Mouse (Mus musculus) spleen, adult 2 months (tissue): ENCODE measurements around the gene Txnl4b. TPM values are rescaled to one million over a fixed set of nuclear protein-coding genes. Genes with fewer than 3 reads are reported as not detected.

ENCODE experiments used
- DNase-seq, 2 experiments: peaks; one replicate each; pipeline versions ENCODE4 v3.0.0 to v3.0.0-alpha.2; 2012 to 2021; ENCODE audit warnings: low spot score in 2 of 2, low read depth in 1 of 2
- H3K27ac ChIP-seq: fragments of 200-500 bp; 2 replicates; pipeline ENCODE4 v1.5.1; 2012; ENCODE audit warnings: low read length, inconsistent platforms; ENCODE audit not compliant: insufficient read depth
- H3K27me3 ChIP-seq: fragments of 200-500 bp; 2 replicates; pipeline ENCODE4 v1.6.1; 2012; ENCODE audit warnings: mild to moderate bottlenecking, moderate library complexity, low read length, inconsistent platforms; ENCODE audit not compliant: control insufficient read depth, insufficient read depth
- H3K36me3 ChIP-seq: fragments of 200-500 bp; 2 replicates; pipeline ENCODE4 v1.6.1; 2012; ENCODE audit warnings: mild to moderate bottlenecking, low read length, inconsistent platforms; ENCODE audit not compliant: control insufficient read depth, insufficient read depth
- H3K4me1 ChIP-seq: fragments of 200-500 bp; 2 replicates; pipeline ENCODE4 v1.6.1; 2011; ENCODE audit warnings: inconsistent platforms; ENCODE audit not compliant: control insufficient read depth, insufficient read depth, insufficient read length
- H3K4me3 ChIP-seq: fragments of 200-500 bp; 2 replicates; pipeline ENCODE4 v1.5.1; 2011; ENCODE audit warnings: mild to moderate bottlenecking, inconsistent platforms; ENCODE audit not compliant: insufficient read depth, insufficient read length; ENCODE audit errors: extremely low read depth
- CTCF ChIP-seq: fragments of 200-500 bp; IDR thresholded peaks from 2 replicates; pipeline ENCODE4 v1.5.1; 2011; ENCODE audit warnings: mild to moderate bottlenecking, inconsistent platforms; ENCODE audit not compliant: insufficient read depth, insufficient read length, insufficient replicate concordance; ENCODE audit errors: extremely low read depth
- POLR2A ChIP-seq: fragments of 200-500 bp; IDR thresholded peaks from 2 replicates; pipeline ENCODE4 v1.6.1; 2011; ENCODE audit warnings: low read depth, low read length, inconsistent platforms
- WGBS: fragments of 180-500 bp; shearing (Covaris S2); methylation state at CpG from one replicate; pipeline ENCODE4 v1.1.7; 2018; 5-methylcytosine and 5-hydroxymethylcytosine counted together
- polyA plus RNA-seq: library from polyadenylated mRNA; depleted of rRNA; stranded (reverse); fragments of >200 nt; gene quantifications from 2 replicates; pipeline ENCODE4 v1.2.3, GENCODE M21; 2012; rRNA removed

Txnl4b gene
- polyA plus RNA-seq, 1 experiment = 2.6 TPM

DNA sequence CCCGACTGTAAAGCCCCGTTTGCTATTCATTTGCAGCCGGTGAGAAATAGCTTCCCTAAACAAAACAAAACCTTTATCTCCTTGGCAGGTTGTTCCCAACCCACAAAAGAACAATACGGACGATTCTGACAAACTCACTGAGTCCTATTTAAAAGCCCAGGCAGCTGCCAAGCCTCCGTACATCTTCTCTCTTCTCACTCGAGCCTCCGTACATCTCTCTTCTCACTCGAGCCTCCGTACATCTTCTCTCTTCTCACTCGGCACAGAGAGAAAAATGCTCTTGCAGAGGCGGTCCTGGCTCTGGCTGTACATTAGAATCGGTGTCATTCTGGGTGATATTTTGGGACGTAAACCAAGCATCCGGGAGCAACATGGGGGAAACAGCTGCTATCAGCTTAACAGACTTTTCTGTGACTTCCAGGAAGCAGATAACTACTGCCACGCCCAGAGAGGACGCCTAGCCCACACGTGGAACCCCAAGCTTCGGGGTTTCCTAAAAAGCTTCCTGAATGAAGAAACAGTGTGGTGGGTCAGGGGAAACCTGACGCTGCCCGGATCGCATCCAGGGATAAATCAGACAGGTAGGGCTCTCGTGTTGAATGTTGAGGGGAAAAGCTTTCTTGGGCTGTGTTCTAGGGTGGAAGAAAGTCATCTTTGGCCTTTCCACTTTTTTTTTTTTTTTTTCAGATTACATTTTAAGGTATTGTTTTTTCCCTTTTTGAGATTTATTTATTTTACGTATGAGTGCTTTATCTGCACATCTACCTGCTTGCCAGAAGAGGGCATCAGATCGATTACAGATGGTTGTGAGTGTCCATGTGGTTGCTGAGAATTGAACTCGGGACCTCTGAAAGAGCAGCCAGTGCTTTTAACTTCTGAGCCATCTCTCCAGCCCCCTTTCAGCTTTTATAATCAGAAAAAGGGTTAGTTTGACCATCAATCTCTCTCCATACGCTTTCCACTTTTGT lies 48.8 kb downstream of the Txnl4b start, which contains the start of gene Pkd1l3:
Gene Pkd1l3 (plus strand): TSS at position 275 of the 968 bp plus-strand sequence.
- peak within 1 kb of the TSS; percentile 63 for H3K4me3 ChIP-seq

DNA sequence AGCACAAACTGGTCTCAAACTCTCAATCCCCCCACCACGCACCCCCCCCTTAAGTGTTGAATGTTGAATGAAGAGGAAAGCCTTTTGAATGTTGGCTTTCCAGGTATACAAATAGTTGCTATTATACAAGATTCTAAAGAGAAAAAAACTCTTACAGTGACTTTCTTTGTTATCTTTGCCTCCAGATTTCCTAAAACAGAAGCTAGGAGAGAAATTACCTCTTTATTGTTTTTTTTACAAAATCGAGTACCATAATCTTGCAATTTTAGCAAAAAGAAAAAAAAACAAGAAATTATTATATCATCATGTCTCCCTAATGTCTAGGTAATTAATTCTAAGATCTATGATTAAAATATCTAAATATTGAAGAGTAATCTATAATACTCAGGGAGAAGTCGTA lies 49.9 kb downstream of the Txnl4b start:
- no peak for TF ChIP-seq CTCF
- no peak for TF ChIP-seq POLR2A
- 80% methylated on average over 3 of the region's 3 CpGs for WGBS
- Histone ChIP-seq H3K27me3 (no peaks in the 10 kb centered on the region), H3K4me3 (no peak overlapping the region), H3K4me1 (no peaks in the 10 kb centered on the region), H3K27ac (no peak overlapping the region), H3K36me3 (no peaks in the 10 kb centered on the region)
- DNase-seq = no peak

More for the DNA sequence above, 48.8 kb downstream of the Txnl4b start, which contains the start of gene Pkd1l3:
- H3K4me1 ChIP-seq = no peaks in the 10 kb centered on the region
- TF ChIP-seq POLR2A (no peak), CTCF (no peak)
- 23% methylated on average over 27 of the region's 27 CpGs for WGBS
- no peak for DNase-seq
- no peaks in the 10 kb centered on the region for H3K27me3 ChIP-seq
- no peaks in the 10 kb centered on the region for H3K36me3 ChIP-seq
- H3K27ac ChIP-seq = no peak within 1 kb of the TSS

Other genes with a start within 250 kb of the Txnl4b start
- not detected in 2 replicates for gene Pmfbp1, start 71.9 kb upstream of the Txnl4b start, polyA plus RNA-seq
- 20.1 and 22.6 TPM in 2 replicates for gene Dhx38, start within 50 bp of the Txnl4b start, polyA plus RNA-seq
- gene Hp, start 13.3 kb downstream of the Txnl4b start, polyA plus RNA-seq = 22.1 and 31.9 TPM in 2 replicates
- gene Dhodh, start 42.8 kb downstream of the Txnl4b start, polyA plus RNA-seq = 18.4 and 21.7 TPM in 2 replicates
- 0.72 and 0.91 TPM in 2 replicates for gene Pkd1l3, start 48.6 kb downstream of the Txnl4b start, polyA plus RNA-seq
- gene Ist1, start 127.4 kb downstream of the Txnl4b start, polyA plus RNA-seq = 23.5 and 26.3 TPM in 2 replicates
- 5.1 and 7.6 TPM in 2 replicates for gene Zfp821, start 139.7 kb downstream of the Txnl4b start, polyA plus RNA-seq
- 7.8 and 20.8 TPM in 2 replicates for gene Atxn1l, start 171.8 kb downstream of the Txnl4b start, polyA plus RNA-seq
- gene Ap1g1, start 212.7 kb downstream of the Txnl4b start, polyA plus RNA-seq = 15.9 and 16.5 TPM in 2 replicates